Mouse (Mus musculus) brown adipose tissue, adult 24 weeks (tissue): ENCODE results near the gene Mmadhc. TPM values are rescaled to one million over a fixed set of nuclear protein-coding genes. Genes with fewer than 3 reads are reported as not detected.

Source experiments
- H3K27ac ChIP-seq: fragments of 200-500 bp; replicated peaks from 2 replicates; pipeline ENCODE4 v1.5.1; 2012; ENCODE audit warnings: low read depth, mild to moderate bottlenecking, low read length
- H3K4me1 ChIP-seq: fragments of 200-500 bp; 2 replicates; pipeline ENCODE4 v1.6.1; 2012; ENCODE audit warnings: low read length, mixed read lengths; ENCODE audit not compliant: control insufficient read depth, insufficient read depth, insufficient read length
- H3K4me3 ChIP-seq: fragments of 200-500 bp; 2 replicates; pipeline ENCODE4 v1.5.1; 2012; ENCODE audit warnings: low read depth, mild to moderate bottlenecking, low read length, moderate library complexity; ENCODE audit not compliant: insufficient read depth
- polyA plus RNA-seq: library from polyadenylated mRNA; stranded (reverse); fragments of >200 nt; gene quantifications from 2 replicates; pipeline ENCODE4 v1.2.4, GENCODE M21; 2012; ENCODE audit not compliant: missing spikeins, insufficient read depth, insufficient read length

Mmadhc gene
- polyA plus RNA-seq, 1 experiment: 131 TPM

GRCm38 (mm10) chr2:50284781-50285180 lies 11.8 kb downstream of the Mmadhc start:
- H3K27ac ChIP-seq: no peak overlapping the region
- no peaks in the 10 kb centered on the region for H3K4me1 ChIP-seq
- no peak overlapping the region for H3K4me3 ChIP-seq

- H3K4me3 ChIP-seq: no peak overlapping the region
- no peaks in the 10 kb centered on the region for H3K4me1 ChIP-seq
- H3K27ac ChIP-seq: peak overlapping the region; percentile 68
Measured at GRCm38 (mm10) chr2:50284040-50284439, 12.6 kb downstream of the Mmadhc start.

GRCm38 (mm10) chr2:50276715-50277114 lies 19.9 kb downstream of the Mmadhc start:
- H3K4me1 ChIP-seq: no peaks in the 10 kb centered on the region
- H3K4me3 ChIP-seq: no peak overlapping the region
- no peak overlapping the region for H3K27ac ChIP-seq

GRCm38 (mm10) chr2:50273415-50273814 lies 23.2 kb downstream of the Mmadhc start:
- no peaks in the 10 kb centered on the region for H3K4me1 ChIP-seq
- H3K4me3 ChIP-seq: no peak overlapping the region
- no peak overlapping the region for H3K27ac ChIP-seq

GRCm38 (mm10) chr2:50272165-50272564 lies 24.4 kb downstream of the Mmadhc start:
- Histone ChIP-seq H3K27ac (no peak overlapping the region), H3K4me3 (no peak overlapping the region), H3K4me1 (no peaks in the 10 kb centered on the region)

GRCm38 (mm10) chr2:50268514-50268913 lies 28.1 kb downstream of the Mmadhc start:
- Histone ChIP-seq H3K4me3 (no peak overlapping the region), H3K4me1 (no peaks in the 10 kb centered on the region), H3K27ac (no peak overlapping the region)

- H3K4me1 ChIP-seq: no peaks in the 10 kb centered on the region
- no peak overlapping the region for H3K27ac ChIP-seq
- no peak overlapping the region for H3K4me3 ChIP-seq
Measured at GRCm38 (mm10) chr2:50267046-50267445, 29.6 kb downstream of the Mmadhc start.

GRCm38 (mm10) chr2:50265215-50265785 lies 31.3 kb downstream of the Mmadhc start:
- Histone ChIP-seq H3K27ac (no peak overlapping the region), H3K4me1 (no peaks in the 10 kb centered on the region), H3K4me3 (no peak overlapping the region)

- no peak overlapping the region for H3K4me3 ChIP-seq
- H3K27ac ChIP-seq: no peak overlapping the region
- no peaks in the 10 kb centered on the region for H3K4me1 ChIP-seq
Measured at GRCm38 (mm10) chr2:50264059-50264458, 32.5 kb downstream of the Mmadhc start.

- no peak overlapping the region for H3K27ac ChIP-seq
- H3K4me1 ChIP-seq: no peaks in the 10 kb centered on the region
- no peak overlapping the region for H3K4me3 ChIP-seq
Measured at GRCm38 (mm10) chr2:50254955-50255354, 41.6 kb downstream of the Mmadhc start.

GRCm38 (mm10) chr2:50248551-50248950 lies 48.0 kb downstream of the Mmadhc start:
- H3K4me3 ChIP-seq: no peak overlapping the region
- no peaks in the 10 kb centered on the region for H3K4me1 ChIP-seq
- no peak overlapping the region for H3K27ac ChIP-seq

- no peaks in the 10 kb centered on the region for H3K4me1 ChIP-seq
- no peak overlapping the region for H3K4me3 ChIP-seq
- no peak overlapping the region for H3K27ac ChIP-seq
Measured at GRCm38 (mm10) chr2:50233491-50233890, 63.1 kb downstream of the Mmadhc start.

Other genes starting within 250 kb of the Mmadhc start
- gene Lypd6, start 230.4 kb downstream of the Mmadhc start, polyA plus RNA-seq: not detected in 2 replicates